Mouse (Mus musculus) heart, postnatal 25 days (tissue): ENCODE data around the gene Tns3. TPM values are rescaled to one million over a fixed set of nuclear protein-coding genes. Genes with fewer than 3 reads are reported as not detected.

Experiments
- DNase-seq: peaks from one replicate; pipeline ENCODE4 v3.0.0; 2022; ENCODE audit warnings: low spot score
- intact Hi-C: fragments of 180-260 bp; cut with DNase I; formaldehyde crosslinking; loops from one replicate; pipeline ENCODE4 v1.15.1; 2025
- total RNA-seq, 2 experiments: library from RNA; stranded (reverse); gene quantifications; 2 replicates each; pipeline ENCODE4 v1.2.3; 2021

The Tns3 gene
- total RNA-seq, 2 experiments from 2014 or later: 21.2 to 21.4 TPM

DNA sequence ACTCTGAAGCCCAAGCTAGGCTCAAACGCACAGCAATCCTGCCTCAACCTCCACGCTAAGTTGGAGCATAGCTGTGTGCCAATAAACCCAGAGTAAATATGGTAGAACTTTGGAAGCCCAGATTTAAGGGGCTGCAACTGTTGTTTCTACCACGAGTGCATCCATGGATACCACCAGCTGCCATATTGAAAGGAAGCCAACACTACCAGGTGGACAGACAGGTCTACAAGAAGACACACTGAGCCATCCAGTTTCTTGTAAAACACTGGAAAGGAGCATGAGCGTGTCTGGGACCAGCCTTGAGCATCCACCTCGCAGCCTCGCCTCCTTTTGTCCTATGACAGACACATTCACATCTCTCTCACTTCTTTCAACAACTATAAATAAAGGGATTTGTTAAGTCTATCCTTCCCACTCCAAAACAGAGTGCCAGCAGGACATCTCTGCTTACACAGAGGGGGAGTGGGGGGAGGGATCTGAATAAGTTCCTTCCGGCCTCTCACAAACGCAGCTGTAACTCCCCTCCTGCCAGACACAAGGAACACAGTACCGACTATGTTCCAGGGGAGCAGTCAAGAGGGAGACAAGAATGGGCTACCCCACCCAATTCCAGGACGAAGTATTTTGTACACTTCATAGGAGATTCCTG, 77.2 kb downstream of the Tns3 start:
- intact Hi-C loops: loop anchor here (5.0 kb wide), 1 partner anchor 75 kb away; the partner anchor contains the start of gene Tns3
- no peak for DNase-seq

DNA sequence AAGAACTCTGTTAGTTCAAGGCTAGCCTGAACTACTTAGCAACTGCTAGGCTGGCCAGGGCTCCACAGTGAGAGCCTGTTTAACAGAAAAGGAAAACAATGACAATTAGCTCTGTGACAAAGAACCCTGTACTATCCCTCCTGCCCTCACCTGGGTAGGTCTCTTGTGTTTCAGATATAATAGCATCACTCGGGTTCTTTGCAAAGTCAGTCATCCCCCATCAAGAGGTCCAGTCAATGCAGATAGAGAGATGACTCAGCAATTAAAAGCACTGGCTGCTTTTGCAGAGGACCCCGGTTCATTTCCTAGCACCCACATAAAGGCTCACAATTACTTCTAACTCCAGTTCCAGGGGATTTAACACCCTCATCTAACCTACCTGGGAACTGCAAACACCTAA, 78.0 kb downstream of the Tns3 start:
- DNase-seq: no peak
- intact Hi-C loops: loop anchor here (5.0 kb wide), 1 partner anchor 76 kb away; the partner anchor contains the start of gene Tns3

DNA sequence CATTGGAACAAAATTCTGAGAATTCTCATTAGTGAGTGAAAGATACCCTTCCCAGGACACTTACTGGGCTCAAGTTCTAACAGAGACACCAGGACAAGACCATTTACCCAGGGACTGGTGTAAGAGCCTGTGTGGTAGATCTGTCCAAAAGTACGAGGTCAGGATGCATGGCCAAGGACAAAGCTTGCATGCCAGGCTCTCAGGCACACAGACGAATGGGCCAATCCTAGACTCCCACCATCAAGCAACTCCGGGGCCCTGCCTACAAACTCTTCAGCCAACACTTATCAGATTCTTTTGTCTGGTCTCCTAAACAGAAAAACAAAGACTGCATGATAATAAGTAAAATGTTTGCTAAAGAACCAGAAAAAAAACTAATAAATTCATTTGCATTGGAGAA, 78.6 kb downstream of the Tns3 start:
- no peak for DNase-seq
- intact Hi-C loops: loop anchor here (5.0 kb wide), 1 partner anchor 77 kb away; the partner anchor contains the start of gene Tns3

DNA sequence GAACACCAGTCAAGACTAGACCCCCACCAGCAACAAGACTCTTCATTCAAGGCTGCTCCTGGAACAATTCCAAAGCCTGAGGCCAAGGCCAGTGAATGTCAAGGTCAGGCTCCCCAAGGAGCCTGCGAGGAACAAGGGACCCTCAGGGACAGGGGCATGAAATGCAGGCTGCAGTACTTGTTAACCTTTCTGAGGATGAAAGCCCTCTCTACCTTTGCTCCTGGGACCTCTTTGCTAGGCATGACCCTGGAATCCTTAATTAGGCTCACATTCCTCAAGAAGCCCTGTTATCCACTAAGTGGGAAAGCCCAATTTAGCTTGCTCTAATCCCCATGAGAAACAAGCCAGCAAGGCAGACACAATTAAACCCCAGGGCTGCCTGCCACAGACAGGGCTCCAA, 79.4 kb downstream of the Tns3 start:
- DNase-seq: no peak
- intact Hi-C loops: loop anchor here (5.0 kb wide), 1 partner anchor 77 kb away; the partner anchor contains the start of gene Tns3

DNA sequence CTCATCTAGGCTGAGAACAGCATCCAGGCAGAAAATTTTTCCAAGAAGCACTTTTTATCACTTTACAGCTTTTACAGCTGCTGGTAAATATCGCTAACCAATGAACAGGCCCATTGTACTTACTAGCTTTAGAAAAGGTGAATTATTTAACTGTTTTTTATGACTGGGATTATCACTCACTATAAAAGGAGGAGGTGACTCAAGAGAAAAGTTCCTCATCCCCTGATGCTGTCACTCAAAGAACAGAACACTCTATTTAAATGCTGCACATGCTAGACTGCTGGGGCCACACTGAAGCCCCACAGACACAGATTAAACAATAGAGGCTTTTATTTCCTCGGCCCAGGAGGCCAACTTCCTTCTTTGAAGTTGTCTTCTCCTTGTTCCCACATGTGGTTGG, 80.0 kb downstream of the Tns3 start:
- intact Hi-C loops: no loop called here
- no peak for DNase-seq

DNA sequence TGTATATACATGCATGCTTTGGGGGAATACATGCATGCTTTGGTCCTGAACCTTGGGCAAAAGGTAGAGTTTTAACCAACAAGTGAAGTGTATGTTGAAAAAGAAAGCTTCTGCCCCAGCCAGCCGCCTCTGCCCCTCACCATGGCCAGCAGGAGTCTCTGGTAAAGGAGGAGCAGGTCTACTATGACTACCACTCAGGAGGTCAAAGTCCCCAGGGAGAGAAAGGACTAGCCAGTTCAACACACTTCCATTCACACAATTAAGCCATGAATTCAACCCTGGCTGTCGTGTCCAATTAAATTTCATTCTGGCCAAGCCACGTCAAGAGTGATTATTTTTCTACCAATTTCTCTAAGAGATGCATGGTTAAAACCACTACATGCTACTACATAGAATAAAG, 81.2 kb downstream of the Tns3 start:
- no peak for DNase-seq
- intact Hi-C loops: no loop called here

DNA sequence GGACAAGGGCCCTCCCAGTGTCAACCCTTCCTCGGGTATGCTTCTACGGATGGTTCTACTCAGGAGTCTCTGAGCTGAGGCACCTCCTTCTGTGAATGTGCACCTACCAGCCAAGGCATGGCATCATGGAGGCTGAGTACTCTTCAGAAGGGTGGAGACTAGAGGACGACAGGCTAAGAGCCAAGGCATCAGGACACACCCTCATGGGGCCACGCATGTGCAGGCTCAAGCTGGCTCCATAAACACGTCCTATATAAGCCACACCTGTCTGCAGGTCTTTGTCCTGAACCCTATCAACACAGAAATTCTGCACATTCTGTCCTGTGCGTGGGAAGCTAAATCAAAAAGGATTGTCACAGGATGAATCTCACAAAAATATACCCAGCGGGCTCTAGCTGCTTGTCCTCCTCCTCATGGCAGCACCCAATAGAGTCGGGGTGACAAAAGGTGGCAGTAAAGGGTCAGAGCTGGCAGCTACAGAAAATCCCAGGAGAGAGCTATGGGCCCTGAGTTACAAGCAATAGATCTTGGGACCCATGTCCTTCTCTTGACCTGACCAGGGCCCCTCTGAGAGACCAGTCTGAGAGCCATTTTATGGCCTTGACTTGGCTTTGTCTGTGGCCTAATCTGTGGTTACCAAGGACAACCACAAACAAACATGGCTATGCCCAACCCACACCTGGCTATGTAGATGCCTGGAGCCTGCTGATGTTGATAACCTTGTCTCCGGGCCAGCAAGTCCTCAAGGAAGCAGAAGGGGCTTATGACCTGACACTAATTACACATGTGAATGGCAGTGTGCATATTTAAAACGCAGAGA, 82.0 kb downstream of the Tns3 start:
- no peak for DNase-seq
- intact Hi-C loops: no loop called here

DNA sequence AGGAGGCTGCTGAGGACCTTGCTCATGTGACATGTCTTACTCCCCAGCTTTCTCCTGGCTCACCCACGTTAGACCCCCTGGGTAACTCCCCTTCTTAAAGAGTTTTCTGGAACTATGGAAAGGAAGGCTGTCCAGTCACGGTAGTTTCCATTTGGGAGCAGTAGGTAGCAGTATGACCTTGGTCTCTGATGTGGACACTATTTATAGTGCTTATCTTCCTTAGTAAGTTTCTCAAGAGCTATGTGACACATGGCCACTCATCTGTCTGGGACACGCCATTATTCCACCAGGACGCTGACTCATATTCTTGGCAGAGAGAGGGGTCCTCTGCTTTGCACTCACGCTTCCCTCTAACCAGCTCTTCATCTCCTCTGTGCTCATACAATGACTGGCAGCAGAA, 84.5 kb downstream of the Tns3 start:
- DNase-seq: peak; percentile 33
- intact Hi-C loops: no loop called here

DNA sequence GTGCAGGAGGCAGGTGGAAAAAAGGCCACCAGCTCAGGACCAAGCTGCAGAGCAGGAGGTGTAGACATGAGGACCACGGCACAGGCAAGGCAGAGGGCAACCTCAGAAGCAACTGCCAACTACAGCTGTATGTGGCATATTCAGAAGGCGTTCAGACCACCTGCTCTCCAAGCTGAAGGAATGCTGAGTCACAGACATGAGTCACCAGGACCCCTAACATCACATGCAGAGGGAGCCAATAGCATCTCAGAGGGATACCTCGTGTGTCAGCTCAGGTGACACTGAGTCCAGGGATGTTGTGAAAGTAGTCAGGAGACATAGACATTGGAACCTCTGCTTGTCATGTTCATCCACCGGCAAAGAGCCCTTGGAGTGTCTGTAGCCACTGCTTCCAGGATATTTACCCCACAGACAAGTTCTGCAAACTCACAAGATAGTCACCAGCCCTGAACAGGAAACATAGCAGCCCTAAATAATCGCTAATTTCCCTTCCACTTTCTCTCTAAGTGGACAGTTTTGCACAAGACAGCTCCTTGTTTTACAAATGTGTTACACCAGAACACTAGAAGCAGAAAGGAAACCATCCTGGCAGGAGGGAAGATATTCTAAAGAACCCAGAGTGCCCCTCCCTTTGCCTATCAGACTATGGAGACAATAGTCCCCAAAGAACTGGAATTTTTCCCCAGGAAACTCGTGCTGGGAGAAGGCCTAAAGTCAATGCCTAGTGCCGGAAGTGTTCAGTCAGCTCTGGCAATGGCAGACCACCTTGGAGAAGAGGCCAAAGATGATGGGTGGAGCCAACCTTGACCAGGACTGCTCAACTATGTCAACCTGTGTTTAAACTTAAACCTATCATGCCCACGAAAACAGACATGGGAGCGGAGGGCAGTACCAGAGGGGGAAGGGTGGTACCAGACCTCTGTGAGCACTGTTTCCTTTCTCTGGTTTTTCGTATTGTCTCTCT, 88.8 kb downstream of the Tns3 start:
- intact Hi-C loops: no loop called here
- DNase-seq: no peak

DNA sequence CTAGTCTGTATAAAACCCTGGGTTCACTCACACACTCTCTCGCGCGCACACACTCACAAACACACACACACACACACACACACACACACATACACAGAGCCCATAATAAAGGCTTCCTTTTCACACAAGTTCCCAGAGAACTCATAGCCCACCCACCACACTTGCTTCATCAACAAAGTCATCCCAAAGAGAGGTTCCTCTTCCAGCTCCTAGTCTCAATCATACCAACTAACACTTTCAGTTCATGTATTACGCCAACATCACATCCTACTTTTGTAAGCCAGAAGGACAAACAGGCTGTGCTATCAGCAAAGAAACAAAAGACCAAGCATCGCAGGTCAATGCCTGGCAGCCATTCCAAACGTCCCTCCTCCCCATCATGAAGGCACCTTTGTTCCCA, 89.8 kb downstream of the Tns3 start:
- intact Hi-C loops: no loop called here
- DNase-seq: no peak

DNA sequence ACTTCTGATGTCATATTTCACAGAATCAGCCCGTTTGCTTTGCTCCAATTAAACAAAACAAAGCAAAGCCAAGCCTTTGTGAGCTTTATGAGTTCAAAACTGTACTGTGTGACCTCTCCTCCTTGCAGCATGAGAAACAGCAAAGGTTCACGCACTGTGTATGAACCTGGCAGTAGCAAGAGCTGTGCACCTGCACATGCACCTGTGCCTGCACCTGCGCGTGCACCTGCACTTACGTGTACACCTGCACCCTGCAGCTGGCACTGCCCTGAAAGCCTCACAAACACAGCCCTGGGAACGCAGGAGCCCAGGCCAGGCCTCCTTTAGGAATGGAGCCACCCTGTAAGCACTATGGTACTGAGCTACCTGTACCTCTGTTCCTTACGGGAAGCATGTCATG, 91.6 kb downstream of the Tns3 start:
- intact Hi-C loops: no loop called here
- no peak for DNase-seq

DNA sequence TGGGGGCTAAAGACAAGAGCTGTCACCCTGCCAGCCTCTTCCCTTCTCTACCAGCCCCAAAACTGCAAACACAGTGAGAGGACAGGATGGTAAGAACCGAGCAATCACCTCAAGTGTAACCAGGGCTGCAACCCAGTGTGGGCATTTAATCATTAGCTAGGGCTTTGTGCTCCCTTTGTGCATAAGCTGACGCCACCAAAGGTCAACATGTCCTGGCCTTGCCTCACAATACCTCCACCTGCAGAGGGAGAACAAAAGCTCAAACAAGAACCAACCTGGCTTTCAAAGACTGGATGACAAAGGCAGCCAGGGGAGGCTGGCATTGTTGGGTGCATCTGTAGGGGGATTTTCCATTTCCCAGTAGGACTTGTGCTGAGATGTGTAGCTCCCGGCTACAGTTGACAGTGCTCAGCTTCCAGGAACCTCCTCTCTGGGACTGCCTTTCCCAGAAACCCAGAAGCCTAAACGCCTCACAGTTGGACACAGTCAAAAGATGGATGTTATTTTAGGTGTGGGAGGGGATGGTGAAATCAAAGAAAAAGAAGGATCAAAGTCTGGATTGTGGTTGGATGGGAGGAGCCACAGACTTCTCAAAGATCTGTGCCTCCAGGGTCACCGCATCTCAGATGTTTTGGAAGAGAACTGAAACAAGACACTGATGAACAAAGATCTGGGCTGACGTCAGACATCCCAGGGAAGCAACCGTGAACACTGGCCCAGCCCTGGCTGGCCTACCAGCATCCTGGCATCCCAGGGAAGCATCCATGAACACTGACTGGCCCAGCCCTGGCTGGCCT, 94.9 kb downstream of the Tns3 start:
- intact Hi-C loops: no loop called here
- DNase-seq: no peak

DNA sequence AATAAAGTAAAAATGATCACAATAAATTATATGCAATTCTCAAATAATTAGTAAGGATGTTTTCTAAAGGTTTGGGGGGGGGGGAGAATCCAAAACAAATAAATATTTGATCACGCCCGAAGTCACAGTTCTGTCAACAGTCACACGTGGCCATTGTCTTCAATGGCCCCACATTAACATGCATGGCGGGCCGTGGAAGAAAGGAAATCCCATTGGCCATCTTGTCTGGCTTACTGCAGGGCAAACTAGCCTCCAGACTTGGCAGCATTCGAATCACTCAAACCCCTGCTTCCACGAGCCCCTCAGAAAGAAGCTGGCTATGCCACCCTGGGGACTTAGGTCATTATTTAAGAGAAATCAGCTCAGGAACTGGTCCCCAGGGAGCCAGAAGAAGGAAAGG, 95.5 kb downstream of the Tns3 start:
- no peak for DNase-seq
- intact Hi-C loops: no loop called here

DNA sequence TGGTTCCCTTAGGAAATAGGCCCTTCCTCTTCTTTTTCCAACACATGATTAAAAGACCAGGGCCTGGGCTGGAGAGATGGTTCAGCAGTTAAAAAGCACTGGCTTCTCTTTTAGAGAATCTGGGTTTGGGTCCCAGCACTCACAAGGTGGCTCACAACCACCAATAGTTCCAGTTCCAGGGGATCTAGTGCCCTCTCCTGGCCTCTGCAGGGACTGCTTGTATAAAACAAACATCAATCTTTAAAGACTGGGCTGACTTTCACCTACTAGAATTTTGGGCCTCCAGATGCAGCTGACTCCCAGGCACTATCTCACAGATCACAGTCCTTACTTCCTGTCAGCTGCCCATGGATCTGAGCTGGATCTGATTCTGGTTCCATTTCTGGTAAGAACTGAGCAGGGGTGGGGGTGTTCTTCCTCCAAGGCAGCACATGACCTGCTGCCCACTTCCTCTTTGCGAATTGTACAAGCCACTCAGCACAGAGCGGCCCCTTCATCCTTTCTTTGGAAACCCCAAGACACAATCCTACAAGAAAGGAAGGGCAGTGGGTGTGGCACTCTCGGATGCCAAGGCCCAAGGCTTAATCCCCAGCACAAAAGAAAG, 98.0 kb downstream of the Tns3 start:
- DNase-seq: no peak
- intact Hi-C loops: no loop called here

DNA sequence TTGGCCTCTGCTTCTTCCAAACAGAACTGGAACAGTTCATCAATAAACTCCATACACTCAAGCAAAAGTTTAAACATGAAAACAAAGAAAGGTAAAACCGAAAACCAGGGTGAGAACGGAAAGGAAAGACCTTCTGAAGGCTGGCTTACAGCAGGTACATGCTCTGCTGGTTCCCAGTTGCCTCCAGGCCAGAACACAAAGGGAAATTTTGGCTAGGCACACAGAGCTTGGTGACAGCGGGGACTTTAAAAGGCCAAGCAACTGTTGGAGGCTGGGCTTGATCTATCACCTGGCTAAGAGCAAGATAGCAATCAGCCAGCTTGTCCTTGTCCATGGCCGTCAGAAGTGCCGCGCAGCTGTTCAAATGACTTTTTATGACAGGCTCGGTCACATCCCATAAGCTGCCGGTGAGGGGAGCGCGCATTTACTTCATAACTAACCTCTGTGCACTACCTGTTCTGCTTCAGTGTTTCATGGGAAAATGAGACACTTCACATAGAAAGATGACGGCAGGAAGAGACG, 105.5 kb downstream of the Tns3 start:
- no peak for DNase-seq
- intact Hi-C loops: no loop called here

DNA sequence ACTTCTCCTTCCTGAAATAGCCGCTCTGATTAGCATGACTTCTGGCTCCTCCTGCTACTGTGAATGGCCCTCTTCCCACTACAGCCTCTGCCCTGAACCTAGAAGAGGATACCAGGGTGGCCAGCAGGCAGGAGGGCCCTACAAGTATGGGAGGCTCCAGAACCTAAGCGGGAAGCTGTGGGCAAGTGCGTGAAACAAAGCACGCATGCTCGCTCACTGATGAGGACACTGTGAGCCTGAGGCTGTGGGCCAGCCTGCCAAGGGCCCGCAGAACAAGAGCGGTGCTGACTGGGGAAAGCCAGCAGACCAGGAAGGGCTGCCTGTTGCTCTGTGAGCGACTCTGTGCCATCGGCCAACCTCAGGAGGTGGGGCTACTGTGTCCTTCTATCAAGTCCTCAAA, 106.1 kb downstream of the Tns3 start:
- intact Hi-C loops: no loop called here
- no peak for DNase-seq

DNA sequence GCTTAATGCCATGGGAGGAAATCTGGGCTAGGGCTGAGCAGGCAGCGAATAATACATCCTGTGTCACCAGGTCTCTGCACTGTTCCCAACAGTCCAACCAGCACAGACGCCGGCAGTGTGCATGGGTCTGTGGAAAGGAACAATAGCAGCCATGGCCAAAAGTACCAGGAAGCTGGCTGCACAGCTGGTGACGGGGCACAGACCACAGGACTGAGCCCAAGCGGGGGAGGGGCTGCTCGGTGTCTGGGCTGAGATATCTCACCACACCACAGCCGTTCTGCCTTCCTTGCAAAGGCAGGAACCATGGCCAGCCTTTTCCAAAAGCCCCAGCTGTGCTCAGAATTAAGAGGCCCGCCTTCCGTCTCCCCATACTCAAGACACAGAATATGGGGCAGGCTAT, 107.3 kb downstream of the Tns3 start:
- intact Hi-C loops: no loop called here

DNA sequence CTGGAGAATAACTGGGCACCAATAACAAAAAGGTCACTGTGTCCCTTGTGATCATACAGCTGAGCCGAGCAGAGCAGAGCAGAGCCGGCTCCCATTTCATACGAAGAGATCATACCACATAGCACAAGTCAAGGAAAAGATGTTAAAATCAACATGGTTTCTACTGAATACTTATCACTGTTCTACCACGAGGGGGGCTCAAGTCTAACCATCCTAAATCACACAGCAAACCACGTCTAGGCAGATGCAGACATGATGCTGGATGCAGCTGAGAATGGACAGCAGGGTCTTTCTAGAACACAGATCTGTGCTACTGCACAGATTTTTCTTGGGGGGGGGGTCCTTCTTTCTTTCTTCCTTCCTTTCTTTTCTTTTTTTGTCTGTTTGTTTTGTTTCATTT, 112.6 kb downstream of the Tns3 start:
- intact Hi-C loops: no loop called here
- no peak for DNase-seq

More for the DNA sequence above, 107.3 kb downstream of the Tns3 start:
- peak; percentile 28 for DNase-seq

DNA sequence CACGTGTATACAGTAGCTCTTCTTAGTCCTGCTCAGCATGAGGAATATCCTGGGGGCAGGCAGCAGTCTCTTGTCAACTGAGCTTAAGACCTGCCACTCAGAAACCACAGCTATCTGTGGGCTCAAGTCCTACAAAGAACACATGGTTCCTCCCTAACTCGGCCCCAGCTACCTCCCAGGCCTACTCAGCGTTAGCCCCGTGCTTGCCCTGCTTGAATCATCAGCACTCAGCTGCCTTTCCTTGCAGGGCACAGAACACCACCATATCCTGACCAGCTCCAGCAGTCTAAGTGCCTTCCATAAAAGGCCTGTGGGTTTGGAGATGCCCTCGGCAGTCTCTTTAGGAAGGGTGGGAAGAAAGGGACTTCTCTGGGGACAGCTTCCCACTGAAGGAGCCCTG, 116.7 kb downstream of the Tns3 start:
- DNase-seq: no peak
- intact Hi-C loops: no loop called here
